Mouse (Mus musculus) induced T-regulatory cell, adult 2 months (primary cell): Measurements from ENCODE around the gene Tmem245.
A peak's percentile ranks its signal among the peaks of the same experiment; 100 is the strongest.

ENCODE experiments used
- DNase-seq: peaks from one replicate; pipeline ENCODE4 v3.0.0-alpha.2; 2012; ENCODE audit warnings: low read depth

Tmem245 gene

GRCm38 (mm10) chr4:56864417-56865001, 82.7 kb downstream of the Tmem245 start:
- no peak for DNase-seq

GRCm38 (mm10) chr4:56864016-56864415, 83.2 kb downstream of the Tmem245 start:
- DNase-seq, result peak; percentile 28

DNA sequence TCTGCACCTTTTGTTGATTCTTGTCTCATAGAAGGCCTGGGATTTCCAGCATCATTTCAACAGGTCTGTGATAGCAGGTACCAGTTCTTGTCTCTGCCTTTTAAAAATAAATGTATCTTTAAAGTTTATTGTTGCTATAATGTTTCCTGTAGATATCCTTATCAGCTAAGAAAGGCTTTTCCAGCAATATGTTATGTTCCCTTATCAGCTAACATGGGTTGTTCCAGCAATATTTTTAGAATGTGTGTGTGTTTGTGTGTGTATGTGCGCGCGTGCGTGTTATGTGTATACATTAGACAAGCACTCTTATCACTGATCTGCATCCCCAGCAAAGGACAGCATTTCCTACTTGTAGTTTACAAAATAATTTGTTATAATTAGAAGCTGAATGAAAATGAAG, 85.7 kb downstream of the Tmem245 start:
- DNase-seq, result no peak

DNA sequence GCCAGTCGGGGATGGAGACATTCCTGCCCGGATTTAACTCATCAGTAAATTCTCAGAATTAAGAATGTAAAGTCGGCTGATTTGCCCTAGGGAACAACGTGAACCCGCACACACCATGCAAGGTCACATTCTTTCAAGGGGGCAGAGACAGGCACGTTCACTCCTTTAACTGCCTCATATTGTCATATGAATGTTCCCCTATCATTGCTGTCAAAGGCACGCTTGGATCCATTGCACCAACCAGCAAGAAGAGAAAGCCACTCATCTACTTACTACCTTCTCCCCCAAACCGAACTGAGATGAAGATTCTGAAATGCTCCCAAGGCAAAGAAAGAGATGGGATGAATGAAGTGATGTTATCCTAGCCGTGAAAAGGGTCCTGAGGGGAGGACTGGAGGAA, 88.5 kb downstream of the Tmem245 start:
- DNase-seq, result no peak

DNA sequence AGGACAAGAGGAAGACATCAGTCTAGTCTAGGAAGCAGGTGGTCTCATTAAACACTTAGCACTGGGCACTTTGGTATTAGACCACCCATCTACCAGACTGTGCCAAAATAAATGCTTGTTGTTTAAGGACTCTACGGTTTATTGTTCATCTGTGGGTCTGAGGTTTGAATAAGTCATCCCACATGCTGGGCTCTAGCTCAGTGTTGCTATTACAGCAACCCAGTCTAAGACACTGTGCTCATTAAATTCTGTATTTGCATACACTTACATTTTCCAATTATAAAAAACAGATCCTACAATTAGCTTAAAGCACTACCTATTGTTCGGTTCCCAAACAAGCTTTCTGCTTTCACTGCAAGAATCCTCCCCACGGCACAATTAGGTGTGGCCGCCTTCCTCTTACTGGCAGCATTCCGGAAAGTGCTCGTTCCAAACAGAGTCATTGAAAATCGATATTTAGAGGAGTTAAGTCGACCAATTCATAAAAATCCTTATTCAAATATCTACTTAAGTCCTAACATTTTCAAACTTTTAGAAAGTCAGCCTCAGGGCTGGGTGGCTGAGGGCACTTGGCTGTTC, 90.8 kb downstream of the Tmem245 start:
- DNase-seq, result no peak

- no peak for DNase-seq
These were observed 91.3 kb downstream of the Tmem245 start for GRCm38 (mm10) chr4:56855935-56856334.

GRCm38 (mm10) chr4:56850724-56851123, 96.5 kb downstream of the Tmem245 start:
- DNase-seq, result no peak

DNA sequence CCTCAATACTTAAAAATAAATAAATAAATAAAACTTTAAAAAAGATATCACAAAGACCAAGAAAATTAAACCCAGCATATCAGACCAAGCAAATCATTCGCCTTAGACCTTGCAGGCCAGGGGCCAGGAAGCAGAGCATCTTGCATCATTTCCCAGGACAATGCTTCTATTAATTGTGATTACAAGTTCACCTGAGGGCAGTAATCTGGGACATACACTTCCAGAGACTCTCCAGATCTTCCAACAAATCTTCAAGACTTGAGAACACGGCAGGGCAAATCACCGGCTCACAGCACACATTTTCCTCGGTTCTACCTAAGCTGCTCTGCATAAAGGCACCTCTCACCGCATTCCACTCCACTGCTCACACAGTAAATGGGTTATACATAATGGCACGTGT, 99.2 kb downstream of the Tmem245 start:
- no peak for DNase-seq

DNA sequence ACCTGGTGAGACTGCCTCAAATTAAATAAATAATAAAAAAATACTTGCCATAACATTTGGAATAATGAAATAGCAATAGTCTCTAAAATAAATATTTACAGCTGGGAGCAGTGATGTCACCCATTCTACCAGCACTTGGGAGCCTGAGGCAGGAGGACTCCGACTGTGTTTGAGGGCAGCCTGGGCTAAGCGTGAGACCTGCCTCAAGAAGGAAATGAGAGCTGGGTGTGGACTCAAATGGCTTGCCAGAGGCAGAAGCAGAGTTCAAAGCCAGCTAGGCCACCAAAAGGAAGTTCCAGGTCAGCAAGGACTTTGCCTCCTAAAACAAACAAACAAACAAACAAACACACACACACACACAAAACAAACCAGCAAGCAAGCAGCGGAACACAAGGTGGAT, 99.8 kb downstream of the Tmem245 start:
- no peak for DNase-seq

DNA sequence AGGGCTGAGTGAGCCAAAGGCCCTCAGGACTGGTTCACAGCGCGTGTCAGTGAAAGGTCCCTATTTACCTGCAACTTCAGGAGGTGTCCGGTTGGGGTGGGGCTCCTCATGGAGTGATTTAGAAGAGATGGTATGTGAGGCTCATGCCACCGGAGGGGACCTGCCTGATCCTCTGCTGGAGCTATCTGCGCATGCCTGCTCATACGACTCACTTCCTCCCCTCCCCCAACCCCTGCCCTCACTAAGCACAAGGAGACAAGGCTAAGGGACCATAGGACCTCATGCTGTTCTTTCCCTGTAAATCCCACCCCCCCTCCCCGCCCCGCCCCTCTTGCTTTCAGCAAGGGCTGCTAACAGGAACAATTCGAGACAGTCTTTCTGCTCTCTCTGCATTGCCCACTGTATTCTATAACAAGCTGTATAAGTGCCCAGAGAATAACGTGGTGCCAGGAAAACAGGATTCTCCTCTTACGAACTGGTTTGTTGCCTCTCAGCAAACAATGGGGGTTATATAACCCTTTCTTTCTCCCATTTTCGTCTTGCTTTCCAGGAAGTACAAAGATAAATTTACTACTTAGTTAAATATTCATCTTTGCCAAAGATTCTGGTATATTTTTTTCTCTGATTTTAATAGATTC, 101.2 kb downstream of the Tmem245 start:
- no peak for DNase-seq

GRCm38 (mm10) chr4:56844911-56845310, 102.3 kb downstream of the Tmem245 start:
- no peak for DNase-seq

DNA sequence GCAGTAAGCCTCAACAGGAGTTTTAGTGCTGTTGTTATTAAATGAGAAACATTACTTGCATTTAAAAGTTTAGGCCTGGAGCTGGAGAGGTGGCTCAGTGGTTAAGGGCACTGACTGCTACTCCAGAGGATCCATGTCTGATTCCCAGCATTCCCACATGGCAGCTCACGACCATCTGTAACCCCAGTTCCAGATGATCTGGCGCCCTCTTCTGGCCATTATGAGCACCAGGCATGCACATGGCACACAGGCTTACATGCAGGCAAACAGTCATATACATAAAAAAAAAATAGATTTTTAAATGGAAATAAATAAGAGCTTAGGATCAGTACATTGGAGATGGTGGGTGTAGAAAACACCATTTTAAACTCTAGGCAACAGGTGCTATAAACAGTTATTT, 103.3 kb downstream of the Tmem245 start:
- DNase-seq, result no peak

DNA sequence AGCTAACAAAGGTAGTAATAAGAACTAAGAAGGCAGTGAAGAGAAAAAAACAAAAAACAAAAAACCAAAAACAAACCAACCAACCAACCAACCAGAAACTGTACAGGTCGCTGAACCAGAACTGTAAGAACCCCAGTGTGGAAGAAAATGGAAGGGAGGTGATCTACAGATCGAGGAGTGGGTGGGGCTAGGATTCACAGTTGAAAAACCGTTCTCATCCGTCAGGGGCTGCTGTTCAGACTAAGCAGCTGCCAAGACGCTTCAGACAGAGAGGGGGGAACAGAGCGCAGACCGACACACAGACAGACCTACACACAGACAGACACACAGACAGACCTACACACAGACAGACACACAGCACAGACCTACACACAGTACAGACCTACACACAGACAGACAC, 104.7 kb downstream of the Tmem245 start:
- no peak for DNase-seq

GRCm38 (mm10) chr4:56840297-56840696, 106.9 kb downstream of the Tmem245 start:
- no peak for DNase-seq

DNA sequence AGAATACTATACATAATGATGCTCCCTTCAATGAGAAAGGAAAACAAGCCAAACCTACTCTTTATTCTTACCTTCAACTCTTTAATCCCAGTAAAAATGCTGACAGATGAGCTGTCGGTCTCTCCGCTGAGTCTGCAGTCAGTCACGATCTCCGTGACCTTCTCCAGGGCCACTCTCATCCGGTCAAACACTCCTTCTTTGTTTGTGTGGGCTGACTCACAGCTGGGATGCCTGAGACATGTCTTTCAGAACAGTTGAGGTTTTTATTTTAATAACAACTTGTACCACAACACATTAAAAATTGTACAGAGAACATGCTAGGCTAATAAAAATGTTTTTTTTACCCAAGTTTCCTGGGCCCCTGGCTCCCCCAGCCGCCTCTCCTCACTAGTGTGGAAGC, 109.6 kb downstream of the Tmem245 start:
- no peak for DNase-seq

GRCm38 (mm10) chr4:56831998-56832397, 115.2 kb downstream of the Tmem245 start:
- DNase-seq, result no peak

- DNase-seq, result peak; percentile 32
These were observed 116.1 kb downstream of the Tmem245 start for GRCm38 (mm10) chr4:56831013-56831609.

DNA sequence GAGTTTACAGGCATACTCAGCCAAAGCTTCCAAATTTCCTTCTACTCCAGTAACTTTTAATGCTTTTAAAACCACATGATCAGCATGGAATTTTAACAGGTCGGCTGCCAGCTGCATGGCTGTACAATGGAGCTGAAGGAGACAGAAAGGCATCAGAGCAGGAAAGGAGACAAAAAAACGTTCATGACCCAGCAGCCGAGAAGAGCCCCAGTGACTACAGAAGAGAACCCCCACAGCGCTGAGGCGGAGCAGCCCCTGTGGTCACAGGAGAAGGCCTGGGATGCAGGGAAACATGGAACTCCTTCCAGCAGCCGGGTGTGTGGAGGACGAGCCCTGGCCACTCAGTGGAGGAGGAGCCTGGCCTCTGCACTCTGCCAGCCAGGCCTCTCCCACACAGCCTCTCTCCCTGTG, 117.7 kb downstream of the Tmem245 start:
- DNase-seq, result no peak

GRCm38 (mm10) chr4:56828932-56829331, 118.3 kb downstream of the Tmem245 start:
- no peak for DNase-seq

DNA sequence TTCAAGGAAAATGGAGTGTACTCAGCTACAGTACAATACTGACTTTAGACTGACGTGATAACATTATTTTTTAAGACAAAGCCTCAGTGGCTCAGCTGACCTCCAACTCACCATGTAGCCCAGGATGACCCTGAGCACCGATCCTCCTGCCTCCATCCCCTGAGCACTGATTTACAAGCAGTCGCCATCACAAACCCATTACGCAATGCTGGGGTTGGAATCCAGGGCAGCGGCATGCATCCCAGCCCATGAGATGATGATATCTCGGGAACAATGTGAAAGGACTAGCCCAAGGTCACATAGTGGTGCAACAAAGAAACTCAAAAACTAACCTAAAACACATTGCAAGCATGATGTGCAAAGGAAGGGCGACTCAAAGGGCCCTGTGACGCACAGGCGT, 123.0 kb downstream of the Tmem245 start:
- no peak for DNase-seq

- peak; percentile 61 for DNase-seq
These were observed 127.2 kb downstream of the Tmem245 start for GRCm38 (mm10) chr4:56820017-56820550.
